Mouse (Mus musculus) ES-E14 (cell line): ENCODE measurements around the gene Jph4.

Experiments used
- CHD2 ChIP-seq: IDR thresholded peaks from 2 replicates; pipeline ENCODE4 v1.6.1; 2014; ENCODE audit warnings: mild to moderate bottlenecking, low read depth, low read length, inconsistent platforms
- HCFC1 ChIP-seq: IDR thresholded peaks from 2 replicates; pipeline ENCODE4 v1.6.1; 2012; ENCODE audit warnings: low read length, inconsistent platforms, borderline replicate concordance; ENCODE audit not compliant: insufficient read depth
- MAFK ChIP-seq: IDR thresholded peaks from 2 replicates; pipeline ENCODE4 v1.6.1; 2014; ENCODE audit warnings: mild to moderate bottlenecking, low read depth, low read length, inconsistent platforms; ENCODE audit not compliant: insufficient read depth
- ZC3H11A ChIP-seq: IDR thresholded peaks from 2 replicates; pipeline ENCODE4 v1.6.1; 2012; ENCODE audit warnings: low read depth, mild to moderate bottlenecking, inconsistent platforms, low read length, borderline replicate concordance
- ZNF384 ChIP-seq: IDR thresholded peaks from 2 replicates; pipeline ENCODE4 v1.6.1; 2012; ENCODE audit warnings: low read depth, low read length, inconsistent platforms

GRCm38 (mm10) chr14:55061845-55062244, 54.9 kb downstream of the Jph4 start:
- TF ChIP-seq MAFK = no peak
- no peak for TF ChIP-seq ZC3H11A
- no peak for TF ChIP-seq ZNF384
- TF ChIP-seq CHD2 = no peak
- TF ChIP-seq HCFC1 = no peak
